Mouse (Mus musculus): ENCODE measurements around the gene Gm28047. TPM values are rescaled to one million over a fixed set of nuclear protein-coding genes. Genes with fewer than 3 reads are reported as not detected.

Gm28047 gene
- polyA plus RNA-seq, 1 experiment from 2014 or later: not detected

DNA sequence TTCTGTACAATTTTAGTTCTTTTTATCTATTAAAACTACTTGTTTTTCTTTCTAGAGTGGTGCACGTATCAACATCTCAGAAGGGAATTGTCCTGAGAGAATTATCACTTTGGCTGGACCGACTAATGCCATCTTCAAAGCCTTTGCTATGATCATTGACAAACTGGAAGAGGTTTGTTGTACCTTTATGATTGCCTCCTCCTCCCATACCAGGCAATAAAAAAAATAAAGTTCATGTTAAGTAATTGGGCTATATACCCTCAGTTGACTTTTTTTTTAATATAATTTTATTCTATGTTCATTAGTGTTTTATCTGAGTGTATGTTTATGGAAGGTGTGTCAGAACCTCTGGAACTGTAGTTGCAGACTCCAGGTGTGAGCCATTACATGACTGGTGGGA is 150.3 kb downstream of the Gm28047 start:
- Histone ChIP-seq H3K9me3 (ENCODE audit: control insufficient read depth, low read length) (no peaks in the 10 kb centered on the region), H3K36me3 (ENCODE audit: control insufficient read depth, insufficient read depth, low read length) (peaks cover 32% of the 10 kb centered on the region), H3K27me3 (ENCODE audit: control insufficient read depth, insufficient read depth, low read depth, low read length) (no peaks in the 10 kb centered on the region), H3K27ac (ENCODE audit: low read length) (no peak overlapping the region), H3K4me1 (replicated peaks; ENCODE audit: control insufficient read depth, insufficient read depth, low read length) (peaks cover 5% of the 10 kb centered on the region), H3K9ac (ENCODE audit: low read length) (no peak overlapping the region), H3K4me2 (ENCODE audit: low read depth, low read length) (no peak overlapping the region), H3K4me3 (ENCODE audit: low read length) (no peak overlapping the region)
- ATAC-seq (ENCODE audit: low read depth): no peak
- WGBS: 95% methylated on average over 2 of the region's 2 CpGs

MicroRNAs within 50 kb of the gene (microRNA counts, 519-probe panel; counts per million panel counts)
- microRNA mmu-miR-688: 582 counts per million, percentile 4 among the panel's probes with 10 or more counts

Small RNAs within 50 kb of the gene (microRNA-seq; reads per million reads assigned to microRNA genes)
- not detected for gene Mir688

Other genes starting within 250 kb of the Gm28047 start
- 10.8 and 11.2 TPM in 2 replicates for gene Sp1, start 218.9 kb downstream of the Gm28047 start, polyA plus RNA-seq (2015; fragmentation: Nextera tagmentation; extraction: Ambion mirVana)
- 1.5 TPM in 2 replicates for gene Amhr2, start 179.7 kb downstream of the Gm28047 start, polyA plus RNA-seq (2015; fragmentation: Nextera tagmentation; extraction: Ambion mirVana)
- gene Prr13, start 166.0 kb downstream of the Gm28047 start, polyA plus RNA-seq (2015; fragmentation: Nextera tagmentation; extraction: Ambion mirVana): 89.8 and 91.7 TPM in 2 replicates
- 199 and 204 TPM in 2 replicates for gene Pcbp2, start 154.5 kb downstream of the Gm28047 start, polyA plus RNA-seq (2015; fragmentation: Nextera tagmentation; extraction: Ambion mirVana)
- gene Gm10337, start 121.3 kb downstream of the Gm28047 start, polyA plus RNA-seq (2015; fragmentation: Nextera tagmentation; extraction: Ambion mirVana): not detected in 2 replicates
- 12.5 and 13.2 TPM in 2 replicates for gene Map3k12, start 108.0 kb downstream of the Gm28047 start, polyA plus RNA-seq (2015; fragmentation: Nextera tagmentation; extraction: Ambion mirVana)
- gene Tarbp2, start 106.9 kb downstream of the Gm28047 start, polyA plus RNA-seq (2015; fragmentation: Nextera tagmentation; extraction: Ambion mirVana): 73.4 and 77.0 TPM in 2 replicates
- 4.4 and 4.5 TPM in 2 replicates for gene Npff, start 100.1 kb downstream of the Gm28047 start, polyA plus RNA-seq (2015; fragmentation: Nextera tagmentation; extraction: Ambion mirVana)
- gene Atf7, start 397 bp upstream of the Gm28047 start, polyA plus RNA-seq (2015; fragmentation: Nextera tagmentation; extraction: Ambion mirVana): 43.5 and 50.0 TPM in 2 replicates
- 73.6 and 76.2 TPM in 2 replicates for gene Atp5g2, start 47.3 kb upstream of the Gm28047 start, polyA plus RNA-seq (2015; fragmentation: Nextera tagmentation; extraction: Ambion mirVana)
- 61.7 and 68.5 TPM in 2 replicates for gene Calcoco1, start 97.1 kb upstream of the Gm28047 start, polyA plus RNA-seq (2015; fragmentation: Nextera tagmentation; extraction: Ambion mirVana)